Mouse (Mus musculus): ENCODE data around the gene Man1a2.

GRCm38 (mm10) chr3:100533429-100533828 is 151.9 kb downstream of the Man1a2 start:
- TF ChIP-seq CTCF (IDR thresholded peaks at IDR 0.05; ENCODE audit: extremely low read depth, insufficient read depth, low read length) (no peak), POLR2A (IDR thresholded peaks at IDR 0.05; ENCODE audit: extremely low read depth, insufficient read depth, low read length) (no peak)

All from cortical plate, adult 2 months (tissue).